Mouse (Mus musculus) lung, embryonic 16.5 days (tissue): ENCODE measurements around the gene Ube2r2. TPM values are rescaled to one million over a fixed set of nuclear protein-coding genes. Genes with fewer than 3 reads are reported as not detected.

ENCODE experiments used
- ATAC-seq: fragments of 200-750 bp; cut with Nextera tagmentation; 2 replicates; pipeline ENCODE4 v1.8.0; 2017; ENCODE audit warnings: low read depth, mild to moderate bottlenecking, moderate library complexity
- H3K27ac ChIP-seq: fragments of 300-500 bp; sonication (generic); 2 replicates; pipeline ENCODE4 v1.5.1; 2014; ENCODE audit warnings: mild to moderate bottlenecking, control low read depth, low read length
- H3K27me3 ChIP-seq: fragments of 300-500 bp; sonication (generic); 2 replicates; pipeline ENCODE4 v1.6.1; 2014; ENCODE audit warnings: low read depth, low read length, mixed read lengths; ENCODE audit not compliant: control insufficient read depth, insufficient read depth
- H3K36me3 ChIP-seq: fragments of 300-500 bp; sonication (generic); 2 replicates; pipeline ENCODE4 v1.6.1; 2014; ENCODE audit warnings: low read length; ENCODE audit not compliant: control insufficient read depth, insufficient read depth
- H3K4me1 ChIP-seq: fragments of 300-500 bp; sonication (generic); replicated peaks from 2 replicates; pipeline ENCODE4 v1.6.1; 2014; ENCODE audit warnings: low read length, mixed read lengths; ENCODE audit not compliant: control insufficient read depth, insufficient read depth
- H3K4me2 ChIP-seq: fragments of 300-500 bp; sonication (generic); 2 replicates; pipeline ENCODE4 v1.6.1; 2014; ENCODE audit warnings: low read depth, low read length, control low read depth
- H3K4me3 ChIP-seq: fragments of 300-500 bp; sonication (generic); 2 replicates; pipeline ENCODE4 v1.5.1; 2014; ENCODE audit warnings: mild to moderate bottlenecking, low read length, control low read depth
- H3K9ac ChIP-seq: fragments of 300-500 bp; sonication (generic); 2 replicates; pipeline ENCODE4 v1.6.1; 2014; ENCODE audit warnings: low read length, control low read depth
- H3K9me3 ChIP-seq: fragments of 300-500 bp; sonication (generic); 2 replicates; pipeline ENCODE4 v1.6.1; 2016; ENCODE audit warnings: low read length; ENCODE audit not compliant: control insufficient read depth
- WGBS: fragments of 180-500 bp; shearing (Covaris S2); extraction: QIAGEN DNeasy Blood & Tissue Kit; methylation state at CpG from one replicate; pipeline ENCODE4 v1.1.7; 2014; 5-methylcytosine and 5-hydroxymethylcytosine counted together
- polyA plus RNA-seq: library from polyadenylated mRNA; unstranded; fragments of >200 nt; fragmentation: Nextera tagmentation; extraction: Ambion mirVana; gene quantifications from 2 replicates; pipeline ENCODE4 v1.2.1, GENCODE M21; 2015

Ube2r2 gene
- polyA plus RNA-seq, 1 experiment from 2014 or later, result 72.9 TPM

- peaks cover 55% of the 10 kb centered on the region for H3K36me3 ChIP-seq
- no peak overlapping the region for H3K9ac ChIP-seq
- H3K4me1 ChIP-seq, result no peaks in the 10 kb centered on the region
- no peak overlapping the region for H3K4me2 ChIP-seq
- H3K27me3 ChIP-seq, result no peaks in the 10 kb centered on the region
- ATAC-seq, result no peak
- H3K4me3 ChIP-seq, result no peak overlapping the region
- 65% methylated on average over 14 of the region's 14 CpGs for WGBS
- no peak overlapping the region for H3K27ac ChIP-seq
- no peaks in the 10 kb centered on the region for H3K9me3 ChIP-seq
These were observed 57.3 kb downstream of the Ube2r2 start for GRCm38 (mm10) chr4:41192544-41193512.

- H3K27ac ChIP-seq, result no peak overlapping the region
- H3K9me3 ChIP-seq, result no peaks in the 10 kb centered on the region
- peaks cover 65% of the 10 kb centered on the region for H3K36me3 ChIP-seq
- H3K4me1 ChIP-seq, result no peaks in the 10 kb centered on the region
- no peak overlapping the region for H3K4me2 ChIP-seq
- no peak for ATAC-seq
- 85% methylated on average over 15 of the region's 15 CpGs for WGBS
- no peak overlapping the region for H3K9ac ChIP-seq
- no peaks in the 10 kb centered on the region for H3K27me3 ChIP-seq
- H3K4me3 ChIP-seq, result no peak overlapping the region
These were observed 59.8 kb downstream of the Ube2r2 start for GRCm38 (mm10) chr4:41195328-41195727.

GRCm38 (mm10) chr4:41196861-41197610 lies 61.5 kb downstream of the Ube2r2 start:
- WGBS, result 57% methylated on average over 3 of the region's 3 CpGs
- ATAC-seq, result peak; percentile 66

GRCm38 (mm10) chr4:41202135-41202534 lies 66.6 kb downstream of the Ube2r2 start:
- H3K36me3 ChIP-seq, result peaks cover 54% of the 10 kb centered on the region
- no peak overlapping the region for H3K9ac ChIP-seq
- no peak for ATAC-seq
- H3K4me3 ChIP-seq, result no peak overlapping the region
- WGBS, result 82% methylated on average over 8 of the region's 8 CpGs
- no peak overlapping the region for H3K4me2 ChIP-seq
- H3K27ac ChIP-seq, result no peak overlapping the region
- no peaks in the 10 kb centered on the region for H3K4me1 ChIP-seq
- H3K9me3 ChIP-seq, result no peaks in the 10 kb centered on the region
- no peaks in the 10 kb centered on the region for H3K27me3 ChIP-seq

More at GRCm38 (mm10) chr4:41196861-41197610, 61.5 kb downstream of the Ube2r2 start:
- Histone ChIP-seq H3K36me3 (peaks cover 65% of the 10 kb centered on the region), H3K4me1 (no peaks in the 10 kb centered on the region), H3K27me3 (no peaks in the 10 kb centered on the region), H3K4me2 (no peak overlapping the region), H3K27ac (no peak overlapping the region), H3K9me3 (no peaks in the 10 kb centered on the region), H3K9ac (no peak overlapping the region), H3K4me3 (no peak overlapping the region)

- peaks cover 56% of the 10 kb centered on the region for H3K36me3 ChIP-seq
- no peaks in the 10 kb centered on the region for H3K4me1 ChIP-seq
- no peak for ATAC-seq
- H3K27ac ChIP-seq, result no peak overlapping the region
- H3K9ac ChIP-seq, result no peak overlapping the region
- no peaks in the 10 kb centered on the region for H3K27me3 ChIP-seq
- H3K4me3 ChIP-seq, result no peak overlapping the region
- 65% methylated on average over 8 of the region's 8 CpGs for WGBS
- no peaks in the 10 kb centered on the region for H3K9me3 ChIP-seq
- no peak overlapping the region for H3K4me2 ChIP-seq
These were observed 70.2 kb downstream of the Ube2r2 start for GRCm38 (mm10) chr4:41205751-41206150.

GRCm38 (mm10) chr4:41208050-41208449 lies 72.5 kb downstream of the Ube2r2 start:
- peak; percentile 71; the same call in 1 of the 2 replicates for ATAC-seq
- no peak overlapping the region for H3K9ac ChIP-seq
- H3K9me3 ChIP-seq, result no peaks in the 10 kb centered on the region
- H3K27me3 ChIP-seq, result no peaks in the 10 kb centered on the region
- H3K36me3 ChIP-seq, result peaks cover 50% of the 10 kb centered on the region
- H3K27ac ChIP-seq, result no peak overlapping the region
- H3K4me1 ChIP-seq, result no peaks in the 10 kb centered on the region
- WGBS, result 56% methylated on average over 4 of the region's 4 CpGs
- H3K4me3 ChIP-seq, result no peak overlapping the region
- no peak overlapping the region for H3K4me2 ChIP-seq

- Histone ChIP-seq H3K4me3 (no peak overlapping the region), H3K4me1 (no peaks in the 10 kb centered on the region), H3K27me3 (no peaks in the 10 kb centered on the region), H3K9me3 (no peaks in the 10 kb centered on the region), H3K9ac (no peak overlapping the region), H3K4me2 (no peak overlapping the region), H3K27ac (no peak overlapping the region), H3K36me3 (peaks cover 38% of the 10 kb centered on the region)
- WGBS, result 77% methylated on average over 1 of the region's 1 CpGs
- no peak for ATAC-seq
These were observed 89.9 kb downstream of the Ube2r2 start for GRCm38 (mm10) chr4:41225412-41225811.

- no peaks in the 10 kb centered on the region for H3K27me3 ChIP-seq
- H3K4me1 ChIP-seq, result no peaks in the 10 kb centered on the region
- no peak for ATAC-seq
- peaks cover 40% of the 10 kb centered on the region for H3K36me3 ChIP-seq
- H3K4me3 ChIP-seq, result no peak overlapping the region
- no peak overlapping the region for H3K27ac ChIP-seq
- 73% methylated on average over 3 of the region's 3 CpGs for WGBS
- no peak overlapping the region for H3K9ac ChIP-seq
- H3K4me2 ChIP-seq, result no peak overlapping the region
- H3K9me3 ChIP-seq, result no peaks in the 10 kb centered on the region
These were observed 90.8 kb downstream of the Ube2r2 start for GRCm38 (mm10) chr4:41226351-41226750.

- H3K27me3 ChIP-seq, result no peaks in the 10 kb centered on the region
- WGBS, result 79% methylated on average over 5 of the region's 5 CpGs
- H3K4me2 ChIP-seq, result no peak overlapping the region
- no peaks in the 10 kb centered on the region for H3K4me1 ChIP-seq
- no peak overlapping the region for H3K4me3 ChIP-seq
- no peak overlapping the region for H3K9ac ChIP-seq
- no peaks in the 10 kb centered on the region for H3K9me3 ChIP-seq
- peaks cover 20% of the 10 kb centered on the region for H3K36me3 ChIP-seq
- no peak for ATAC-seq
- no peak overlapping the region for H3K27ac ChIP-seq
These were observed 100.1 kb downstream of the Ube2r2 start for GRCm38 (mm10) chr4:41235621-41236020.
